Comparison of ENCODE assay signal across 9 mouse cellular contexts in genomic region chr4:53217608-53218290, GRCm38 (mm10). TPM values are rescaled to one million over a fixed set of nuclear protein-coding genes. Genes with fewer than 3 reads are reported as not detected.
DNase-seq lines count a peak whose midpoint lies in the region; ATAC-seq and TF ChIP-seq lines count a peak whose summit lies in the region.
"Had no signal": no experiment of that assay in that cellular context is flagged by ENCODE, and none has a peak within 500 bp of the region (broad histone marks: within the 10 kb centered on the region; RNA-seq: fewer than 3 reads in every experiment).

No protein-coding gene starts in this region.

- peak; percentile 88 for DNase-seq in CD4-positive, CD25-positive, alpha-beta regulatory T cell, adult 2 months (ENCODE audit: low read depth, low spot score)
- DNase-seq in cerebellum, adult 11 months: peak; percentile 62
- DNase-seq in forelimb bud, embryonic 11.5 days (ENCODE audit: low read depth, low spot score): peak; percentile 87
- peak; percentile 81 for DNase-seq in heart, postnatal 4 days
- peak; percentile 59 to 65 for DNase-seq in layer of hippocampus, adult 2 months (ENCODE audit: low spot score in 2 of 2)
- DNase-seq in lung, embryonic 14.5 days: peak; percentile 85
- peak; percentile 82 for DNase-seq in testis, postnatal 10 days (ENCODE audit: low spot score)

- ATAC-seq in lung, embryonic 14.5 days (ENCODE audit: insufficient read depth): peak; percentile 90
- peak; percentile 85 for ATAC-seq in neutrophil, adult 5-6 weeks (ENCODE audit: extremely low read depth, insufficient number of reproducible peaks, low FRiP score, poor library complexity, severe bottlenecking)
- ATAC-seq: Patski had no signal

- peaks cover 16% of the 10 kb centered on the region for H3K4me1 ChIP-seq in lung, embryonic 14.5 days (ENCODE audit: insufficient read depth)

- H3K9ac ChIP-seq in lung, embryonic 14.5 days: peak overlapping the region; percentile 49; the same call in 1 of the 2 replicates

- peak overlapping the region; percentile 88 for H3K4me2 ChIP-seq in lung, embryonic 14.5 days

- WGBS in lung, embryonic 14.5 days: 1% methylated on average over 38 of the region's 38 CpGs

- no peaks in the 10 kb centered on the region for H3K36me3 ChIP-seq in lung, embryonic 14.5 days (ENCODE audit: insufficient read depth)

- TF ChIP-seq CTCF in layer of hippocampus, adult 2 months (conservative IDR thresholded peaks at IDR 0.05): no peak
- TF ChIP-seq CTCF in lung, embryonic 14.5 days (IDR thresholded peaks at IDR 0.05; ENCODE audit: low read depth): no peak

- H3K4me3 ChIP-seq in layer of hippocampus, adult 2 months: peak overlapping the region; percentile 67
- H3K4me3 ChIP-seq in lung, embryonic 14.5 days (ENCODE audit: low read depth, low read length): peak overlapping the region; percentile 49

- H3K9me3 ChIP-seq in lung, embryonic 14.5 days (ENCODE audit: low read depth, low read length): no peaks in the 10 kb centered on the region

- H3K27ac ChIP-seq in layer of hippocampus, adult 2 months: peak overlapping the region; percentile 93
- H3K27ac ChIP-seq in lung, embryonic 14.5 days (ENCODE audit: low read depth): peak overlapping the region; percentile 75

- H3K27me3 ChIP-seq in lung, embryonic 14.5 days (ENCODE audit: insufficient read depth, low read length): no peaks in the 10 kb centered on the region
- H3K27me3 ChIP-seq: Patski had no signal

RNA-seq across cellular contexts. Expression of gene Abca1, which starts 58.1 kb away (rescaled TPM):
- 10 to 100 TPM in 1 of 2 experiments, 1 to 10 TPM in 1; 9.5 to 11.6 TPM for total RNA-seq in heart, postnatal 4 days (2021)
- total RNA-seq in layer of hippocampus, adult 2 months (2021): 10 to 100 TPM; 20.7 to 22.3 TPM
- polyA plus RNA-seq in lung, embryonic 14.5 days (2014; fragmentation: Nextera tagmentation; extraction: Ambion mirVana): 13.6 and 14.3 TPM in 2 replicates
- total RNA-seq in neutrophil, adult 5-6 weeks (2017): 75.5 and 86.1 TPM in 2 replicates

Comparison
In these comparisons a context has a peak if more than half of its experiments do, and no peak if none do; other contexts are left out.
1. Peak in every context shown above with its lines: DNase-seq, ATAC-seq, H3K4me3 ChIP-seq and H3K27ac ChIP-seq.